Mouse (Mus musculus): Measurements from ENCODE around the gene Fbxw21.

- TF ChIP-seq CTCF (IDR thresholded peaks at IDR 0.05; ENCODE audit: low read depth) (no peak), EP300 (IDR thresholded peaks at IDR 0.05; ENCODE audit: low read depth) (no peak)
These were observed 40.9 kb downstream of the Fbxw21 start for GRCm38 (mm10) chr9:109120956-109121355.

Measured in heart, postnatal 0 days (tissue).